Mouse (Mus musculus) intestine, postnatal 0 days (tissue): ENCODE measurements around the gene Nosip. TPM values are rescaled to one million over a fixed set of nuclear protein-coding genes. Genes with fewer than 3 reads are reported as not detected.

ENCODE experiments used
- ATAC-seq: fragments of 200-750 bp; cut with Nextera tagmentation; 2 replicates; pipeline ENCODE4 v1.8.0; 2017; ENCODE audit warnings: mild to moderate bottlenecking, moderate TSS enrichment, moderate library complexity
- H3K27ac ChIP-seq: fragments of 300-500 bp; sonication (generic); 2 replicates; pipeline ENCODE4 v1.5.1; 2014; ENCODE audit warnings: mild to moderate bottlenecking, low read depth, low read length, moderate library complexity
- H3K27me3 ChIP-seq: fragments of 300-500 bp; sonication (generic); replicated peaks from 2 replicates; pipeline ENCODE4 v1.6.1; 2014; ENCODE audit warnings: low read length, mixed read lengths; ENCODE audit not compliant: control insufficient read depth, insufficient read depth
- H3K36me3 ChIP-seq: fragments of 300-500 bp; sonication (generic); 2 replicates; pipeline ENCODE4 v1.6.1; 2014; ENCODE audit warnings: mild to moderate bottlenecking, moderate library complexity; ENCODE audit not compliant: control insufficient read depth, insufficient read depth
- H3K4me1 ChIP-seq: fragments of 300-500 bp; sonication (generic); replicated peaks from 2 replicates; pipeline ENCODE4 v1.6.1; 2014; ENCODE audit warnings: antibody characterized with exemption, low read length, mixed read lengths; ENCODE audit not compliant: control insufficient read depth, insufficient read depth
- H3K4me2 ChIP-seq: fragments of 300-500 bp; sonication (generic); replicated peaks from 2 replicates; pipeline ENCODE4 v1.6.1; 2014; ENCODE audit warnings: low read depth, mild to moderate bottlenecking, moderate library complexity
- H3K4me3 ChIP-seq: fragments of 300-500 bp; sonication (generic); 2 replicates; pipeline ENCODE4 v1.5.1; 2014; ENCODE audit warnings: low read depth, low read length
- H3K9ac ChIP-seq: fragments of 300-500 bp; sonication (generic); 2 replicates; pipeline ENCODE4 v1.6.1; 2014; ENCODE audit warnings: mild to moderate bottlenecking, low read depth, low read length
- H3K9me3 ChIP-seq: fragments of 300-500 bp; sonication (generic); 2 replicates; pipeline ENCODE4 v1.6.1; 2016; ENCODE audit warnings: mixed run types; ENCODE audit not compliant: control insufficient read depth
- CTCF ChIP-seq: sonication (generic); IDR thresholded peaks from 2 replicates; pipeline ENCODE4 v1.5.1; 2016; ENCODE audit warnings: low read depth, mild to moderate bottlenecking, control low read depth, antibody characterized with exemption, moderate library complexity
- WGBS: fragments of 180-500 bp; shearing (Covaris S2); extraction: QIAGEN DNeasy Blood & Tissue Kit; methylation state at CpG from one replicate; pipeline ENCODE4 v1.1.7; 2014; 5-methylcytosine and 5-hydroxymethylcytosine counted together
- polyA plus RNA-seq: library from polyadenylated mRNA; unstranded; fragments of >200 nt; fragmentation: Nextera tagmentation; extraction: Ambion mirVana; gene quantifications from 2 replicates; pipeline ENCODE4 v1.2.1, GENCODE M21; 2015

Gene Nosip
- polyA plus RNA-seq, 1 experiment from 2014 or later = 40.5 TPM

GRCm38 (mm10) chr7:45079856-45080255 is 17.6 kb downstream of the Nosip start:
- no peaks in the 10 kb centered on the region for H3K27me3 ChIP-seq
- peak; percentile 99 for TF ChIP-seq CTCF
- no peak overlapping the region for H3K9ac ChIP-seq
- H3K9me3 ChIP-seq = no peaks in the 10 kb centered on the region
- 0 out of 2 replicates have a peak, but pooled peaks have one; percentile 16 for ATAC-seq
- WGBS = under 1% methylated on average over 10 of the region's 10 CpGs
- no peak overlapping the region for H3K27ac ChIP-seq
- H3K4me3 ChIP-seq = no peak overlapping the region
- no peak overlapping the region for H3K4me2 ChIP-seq
- peaks cover 39% of the 10 kb centered on the region for H3K36me3 ChIP-seq
- H3K4me1 ChIP-seq = no peaks in the 10 kb centered on the region

GRCm38 (mm10) chr7:45081016-45081415 is 18.8 kb downstream of the Nosip start:
- WGBS = 65% methylated on average over 5 of the region's 5 CpGs
- no peak overlapping the region for H3K27ac ChIP-seq
- no peak for ATAC-seq
- H3K4me3 ChIP-seq = no peak overlapping the region
- no peak for TF ChIP-seq CTCF
- H3K4me2 ChIP-seq = no peak overlapping the region
- no peaks in the 10 kb centered on the region for H3K4me1 ChIP-seq
- peaks cover 31% of the 10 kb centered on the region for H3K36me3 ChIP-seq
- H3K9me3 ChIP-seq = no peaks in the 10 kb centered on the region
- H3K9ac ChIP-seq = no peak overlapping the region
- H3K27me3 ChIP-seq = no peaks in the 10 kb centered on the region

GRCm38 (mm10) chr7:45082401-45083299 is 20.4 kb downstream of the Nosip start:
- Histone ChIP-seq H3K9ac (no peak overlapping the region), H3K4me2 (peak overlapping the region; percentile 46), H3K36me3 (peaks cover 30% of the 10 kb centered on the region), H3K9me3 (no peaks in the 10 kb centered on the region), H3K27ac (peak overlapping the region; percentile 30), H3K4me1 (no peaks in the 10 kb centered on the region), H3K27me3 (no peaks in the 10 kb centered on the region), H3K4me3 (no peak overlapping the region)
- peak; percentile 5; the same call in 1 of the 2 replicates for ATAC-seq
- peak; percentile 50 for TF ChIP-seq CTCF
- 40% methylated on average over 25 of the region's 25 CpGs for WGBS

- Histone ChIP-seq H3K27me3 (no peaks in the 10 kb centered on the region), H3K4me3 (no peak overlapping the region), H3K27ac (no peak overlapping the region), H3K4me1 (no peaks in the 10 kb centered on the region), H3K36me3 (peaks cover 34% of the 10 kb centered on the region), H3K9ac (no peak overlapping the region), H3K9me3 (no peaks in the 10 kb centered on the region), H3K4me2 (0 out of 2 replicates have a peak overlapping the region, but pooled peaks have one; percentile 46)
- TF ChIP-seq CTCF = no peak
- WGBS = 82% methylated on average over 22 of the region's 22 CpGs
- ATAC-seq = no peak
Measured at GRCm38 (mm10) chr7:45083300-45083890, 21.2 kb downstream of the Nosip start.

GRCm38 (mm10) chr7:45086084-45086483 is 23.9 kb downstream of the Nosip start:
- Histone ChIP-seq H3K9ac (no peak overlapping the region), H3K4me2 (no peak overlapping the region), H3K4me3 (no peak overlapping the region), H3K4me1 (no peaks in the 10 kb centered on the region), H3K27me3 (no peaks in the 10 kb centered on the region), H3K9me3 (no peaks in the 10 kb centered on the region), H3K27ac (no peak overlapping the region), H3K36me3 (peaks cover 38% of the 10 kb centered on the region)
- peak; percentile 52 for TF ChIP-seq CTCF
- 76% methylated on average over 4 of the region's 4 CpGs for WGBS
- no peak for ATAC-seq

- no peaks in the 10 kb centered on the region for H3K27me3 ChIP-seq
- 91% methylated on average over 17 of the region's 17 CpGs for WGBS
- H3K4me3 ChIP-seq = no peak overlapping the region
- no peak overlapping the region for H3K9ac ChIP-seq
- ATAC-seq = no peak
- TF ChIP-seq CTCF = no peak
- H3K9me3 ChIP-seq = no peaks in the 10 kb centered on the region
- no peak overlapping the region for H3K4me2 ChIP-seq
- no peak overlapping the region for H3K27ac ChIP-seq
- H3K36me3 ChIP-seq = peaks cover 31% of the 10 kb centered on the region; the same call in 1 of the 2 replicates
- H3K4me1 ChIP-seq = no peaks in the 10 kb centered on the region
Measured at GRCm38 (mm10) chr7:45088597-45088996, 26.4 kb downstream of the Nosip start.
